In the genomic region with DNA sequence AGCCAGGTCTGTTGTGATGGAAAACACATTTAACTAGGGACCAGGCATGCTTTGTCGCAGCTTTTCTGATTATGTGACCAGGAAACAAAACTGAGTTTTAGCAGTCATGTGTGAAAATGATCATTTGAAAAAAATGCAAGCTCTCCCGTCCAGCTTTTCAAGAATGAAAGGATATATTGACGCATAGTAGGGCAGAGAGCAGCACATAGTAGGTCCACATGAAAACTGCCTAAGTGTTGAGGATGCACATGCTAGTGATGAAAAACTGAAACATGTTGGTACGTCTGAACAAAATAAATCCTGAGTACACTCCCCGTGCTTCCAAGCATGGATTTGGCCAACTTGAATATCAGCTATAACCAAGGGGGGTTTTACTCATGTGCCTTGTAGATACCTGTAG, we compare ENCODE assay signal across 22 mouse cellular contexts.
DNase-seq lines count a peak whose midpoint lies in the region; ATAC-seq and TF ChIP-seq lines count a peak whose summit lies in the region.
"Had no signal": no experiment of that assay in that cellular context is flagged by ENCODE, and none has a peak within 500 bp of the region (broad histone marks: within the 10 kb centered on the region; RNA-seq: fewer than 3 reads in every experiment).

No protein-coding gene starts in this region.

- no peaks in the 10 kb centered on the region for H3K79me2 ChIP-seq in CH12.LX (replicated peaks; ENCODE audit: control insufficient read depth, extremely low read depth, insufficient read depth, poor library complexity, severe bottlenecking)
- H3K79me2 ChIP-seq in MEL (ENCODE audit: control insufficient read depth, insufficient read depth, low read length, poor library complexity), result no peaks in the 10 kb centered on the region

- no peak overlapping the region for H3K9ac ChIP-seq in forebrain, embryonic 11.5 days (ENCODE audit: low read length)
- no peak overlapping the region for H3K9ac ChIP-seq in forebrain, embryonic 15.5 days (replicated peaks)
- no peak overlapping the region for H3K9ac ChIP-seq in CH12.LX (ENCODE audit: insufficient read depth, low read depth)
- H3K9ac ChIP-seq in MEL (ENCODE audit: control insufficient read depth, low read depth, low read length, poor library complexity, severe bottlenecking), result no peak overlapping the region
- H3K9ac ChIP-seq in intestine, embryonic 15.5 days, result no peak overlapping the region
- H3K9ac ChIP-seq: embryonic facial prominence, embryonic 12.5 days; embryonic facial prominence, embryonic 15.5 days; forebrain, embryonic 13.5 days had no signal

- H3K27ac ChIP-seq in forebrain, embryonic 11.5 days (ENCODE audit: low read depth, low read length), result no peak overlapping the region
- no peak overlapping the region for H3K27ac ChIP-seq in forebrain, embryonic 15.5 days (replicated peaks)
- H3K27ac ChIP-seq in CH12.LX (ENCODE audit: insufficient read depth, low read depth) (no peak overlapping the region), MEL (ENCODE audit: control insufficient read depth, low read depth, low read length) (no peak overlapping the region)
- no peak overlapping the region for H3K27ac ChIP-seq in intestine, embryonic 15.5 days
- H3K27ac ChIP-seq: embryonic facial prominence, embryonic 12.5 days; forebrain, embryonic 10.5 days; forebrain, embryonic 13.5 days had no signal

- no peak for TF ChIP-seq EP300 in CH12.LX (IDR thresholded peaks at IDR 0.05; ENCODE audit: low read length)
- TF ChIP-seq EP300 in MEL (IDR thresholded peaks at IDR 0.05; ENCODE audit: low read depth in 1 of 2, low read length in 2 of 2), result no peak

- WGBS in forebrain, embryonic 11.5 days, result 89% methylated on average over 5 of the region's 5 CpGs
- WGBS in forebrain, embryonic 15.5 days, result 89% methylated on average over 5 of the region's 5 CpGs
- 92% methylated on average over 5 of the region's 5 CpGs for WGBS in intestine, embryonic 15.5 days

- in situ Hi-C loops in CH12.LX (cut with MboI; ENCODE audit: low pct_ligation_motif_present, low pct_unique_long_range_greater_than_20kb, low sequenced_read_pairs), result no loop called here

- TF ChIP-seq CTCF in CH12.LX (conservative IDR thresholded peaks at IDR 0.05 in 1 of 2, IDR thresholded peaks at IDR 0.05 in 1 of 2; ENCODE audit: low read depth in 2 of 2, low read length in 2 of 2) (no peak), MEL (IDR thresholded peaks at IDR 0.05 in 2 of 3, conservative IDR thresholded peaks at IDR 0.05 in 1 of 3; ENCODE audit: control insufficient read depth in 1 of 3, insufficient read depth in 1 of 3, low read depth in 2 of 3, low read length in 3 of 3, poor library complexity in 1 of 3, severe bottlenecking in 1 of 3) (no peak)

- no peaks in the 10 kb centered on the region for H3K27me3 ChIP-seq in forebrain, embryonic 11.5 days (ENCODE audit: control insufficient read depth, insufficient read depth, low read length)
- no peaks in the 10 kb centered on the region for H3K27me3 ChIP-seq in forebrain, embryonic 15.5 days
- no peaks in the 10 kb centered on the region for H3K27me3 ChIP-seq in CH12.LX (replicated peaks)
- no peaks in the 10 kb centered on the region for H3K27me3 ChIP-seq in MEL (ENCODE audit: control insufficient read depth in 1 of 2, insufficient read depth in 2 of 2, low read length in 2 of 2)
- no peaks in the 10 kb centered on the region for H3K27me3 ChIP-seq in intestine, embryonic 15.5 days (replicated peaks)
- H3K27me3 ChIP-seq: embryonic facial prominence, embryonic 12.5 days; embryonic facial prominence, embryonic 15.5 days; forebrain, embryonic 13.5 days had no signal

- dilution Hi-C loops in CH12.LX (cut with MboI; ENCODE audit: extremely low pct_ligation_motif_present, extremely low pct_unique_long_range_greater_than_20kb, low sequenced_read_pairs), result no loop called here

- TF ChIP-seq RAD21 in CH12.LX (IDR thresholded peaks at IDR 0.05; ENCODE audit: low read depth, low read length) (no peak), MEL (IDR thresholded peaks at IDR 0.05; ENCODE audit: low read depth, low read length) (no peak)

- ATAC-seq in forebrain, embryonic 11.5 days (replicated peaks; ENCODE audit: low FRiP score), result no peak
- no peak for ATAC-seq in forebrain, embryonic 15.5 days (replicated peaks)
- ATAC-seq in intestine, embryonic 15.5 days, result no peak
- ATAC-seq: forebrain, embryonic 13.5 days; forebrain, embryonic 16.5 days had no signal

- H3K4me2 ChIP-seq in forebrain, embryonic 11.5 days (ENCODE audit: low read depth, low read length, severe bottlenecking), result no peak overlapping the region
- no peak overlapping the region for H3K4me2 ChIP-seq in forebrain, embryonic 15.5 days (replicated peaks)
- H3K4me2 ChIP-seq in CH12.LX (ENCODE audit: insufficient read depth, low read depth, poor library complexity, severe bottlenecking), result no peak overlapping the region
- H3K4me2 ChIP-seq in intestine, embryonic 15.5 days (replicated peaks), result no peak overlapping the region
- H3K4me2 ChIP-seq: embryonic facial prominence, embryonic 12.5 days; embryonic facial prominence, embryonic 15.5 days; forebrain, embryonic 13.5 days had no signal

- no peaks in the 10 kb centered on the region for H3K36me3 ChIP-seq in forebrain, embryonic 11.5 days (ENCODE audit: control insufficient read depth, insufficient read depth, low read length)
- no peaks in the 10 kb centered on the region for H3K36me3 ChIP-seq in forebrain, embryonic 15.5 days
- peaks cover 29 to 75% of the 10 kb centered on the region in 2 experiments for H3K36me3 ChIP-seq in CH12.LX (replicated peaks in 1 of 2; ENCODE audit: control insufficient read depth in 1 of 2, insufficient read depth in 1 of 2, low read length in 1 of 2)
- H3K36me3 ChIP-seq in MEL (ENCODE audit: control insufficient read depth in 1 of 2, insufficient read depth in 2 of 2, low read length in 2 of 2), result no peaks in the 10 kb centered on the region
- peaks cover 8% of the 10 kb centered on the region for H3K36me3 ChIP-seq in intestine, embryonic 15.5 days

- peak; percentile 14 for DNase-seq in forebrain, embryonic 11.5 days (ENCODE audit: low spot score)
- DNase-seq in CH12.LX (ENCODE audit: extremely low read depth), result no peak
- DNase-seq in MEL (ENCODE audit: low read depth, low spot score), result no peak
- DNase-seq: adrenal gland, adult 2 months; adrenal gland, postnatal 10 days; adrenal gland, postnatal 25 days; cerebellum, adult 11 months; cerebellum, adult 18-20 months; cerebellum, adult 8-10 months; cerebellum, adult 9-11 months; cerebellum, postnatal 14 days; cerebellum, postnatal 36 days; embryo, embryonic 11 days had no signal

- H3K9me3 ChIP-seq in forebrain, embryonic 11.5 days (ENCODE audit: control insufficient read depth, low read length), result no peaks in the 10 kb centered on the region
- H3K9me3 ChIP-seq in forebrain, embryonic 15.5 days, result no peaks in the 10 kb centered on the region
- peaks cover 9% of the 10 kb centered on the region for H3K9me3 ChIP-seq in CH12.LX (replicated peaks; ENCODE audit: low read length)
- H3K9me3 ChIP-seq in MEL (replicated peaks; ENCODE audit: insufficient read depth, low read length), result no peaks in the 10 kb centered on the region
- H3K9me3 ChIP-seq in intestine, embryonic 15.5 days, result no peaks in the 10 kb centered on the region
- H3K9me3 ChIP-seq: embryonic facial prominence, embryonic 12.5 days; embryonic facial prominence, embryonic 15.5 days; forebrain, embryonic 10.5 days; forebrain, embryonic 13.5 days; G1E had no signal

- H3K4me3 ChIP-seq in forebrain, embryonic 11.5 days (ENCODE audit: low read depth, low read length), result no peak overlapping the region
- no peak overlapping the region for H3K4me3 ChIP-seq in forebrain, embryonic 15.5 days
- H3K4me3 ChIP-seq in CH12.LX (replicated peaks in 1 of 3; ENCODE audit: low read depth in 2 of 3, low read length in 2 of 3, poor library complexity in 1 of 3), result no peak overlapping the region
- H3K4me3 ChIP-seq in MEL (ENCODE audit: control insufficient read depth in 1 of 2, insufficient read depth in 1 of 2, low read depth in 2 of 2, low read length in 2 of 2), result no peak overlapping the region
- no peak overlapping the region for H3K4me3 ChIP-seq in intestine, embryonic 15.5 days (replicated peaks)
- H3K4me3 ChIP-seq: embryonic facial prominence, embryonic 12.5 days; embryonic facial prominence, embryonic 15.5 days; erythroblast, embryonic 14.5 days; forebrain, embryonic 10.5 days; forebrain, embryonic 13.5 days had no signal

- TF ChIP-seq POLR2A in CH12.LX (IDR thresholded peaks at IDR 0.05; ENCODE audit: low read depth, low read length), result no peak
- no peak for TF ChIP-seq POLR2A in MEL (IDR thresholded peaks at IDR 0.05; ENCODE audit: control insufficient read depth in 1 of 2, insufficient read depth in 1 of 2, low read depth in 1 of 2, low read length in 2 of 2, poor library complexity in 1 of 2)

- peaks cover 6% of the 10 kb centered on the region for H3K4me1 ChIP-seq in forebrain, embryonic 11.5 days (replicated peaks; ENCODE audit: control insufficient read depth, insufficient read depth, low read length)
- H3K4me1 ChIP-seq in forebrain, embryonic 15.5 days, result peaks cover 9% of the 10 kb centered on the region
- H3K4me1 ChIP-seq in CH12.LX (ENCODE audit: control insufficient read depth in 1 of 2, insufficient read depth in 2 of 2), result no peaks in the 10 kb centered on the region
- no peaks in the 10 kb centered on the region for H3K4me1 ChIP-seq in MEL (ENCODE audit: control insufficient read depth in 1 of 2, insufficient read depth in 2 of 2, low read length in 2 of 2)
- peaks cover 5% of the 10 kb centered on the region for H3K4me1 ChIP-seq in intestine, embryonic 15.5 days (replicated peaks)

TF ChIP-seq in CH12.LX, 34 proteins besides CTCF, POLR2A, EP300 and RAD21:
- TF ChIP-seq SMC3 (IDR thresholded peaks at IDR 0.05; ENCODE audit: low read depth, low read length), result no peak
- no peak for TF ChIP-seq BHLHE40 (IDR thresholded peaks at IDR 0.05; ENCODE audit: low read depth, low read length)
- peak; percentile 99 for TF ChIP-seq ZKSCAN1 (IDR thresholded peaks at IDR 0.05; ENCODE audit: borderline replicate concordance, low read depth, low read length)
- TF ChIP-seq NELFE (IDR thresholded peaks at IDR 0.05; ENCODE audit: low read depth, low read length), result no peak

TF ChIP-seq in MEL, 35 proteins besides CTCF, POLR2A, EP300 and RAD21:
- peak; percentile 100 for TF ChIP-seq ZKSCAN1 (IDR thresholded peaks at IDR 0.05; ENCODE audit: low read depth, low read length)
- no peak for TF ChIP-seq USF2 (IDR thresholded peaks at IDR 0.05; ENCODE audit: borderline replicate concordance in 1 of 2, insufficient read depth in 1 of 2, low read depth in 1 of 2, low read length in 2 of 2)
